Mouse (Mus musculus) CH12.LX (cell line): ENCODE data around the gene Iqch.

Experiments used
- CTCF ChIP-seq, 2 experiments: IDR thresholded peaks in 1 of 2; conservative IDR thresholded peaks in 1 of 2; 2 replicates each; pipeline ENCODE4 v1.5.1; 2011 to 2012; ENCODE audit warnings: low read depth in 2 of 2, low read length in 2 of 2, improper control_type of control experiment in 1 of 2, inconsistent platforms in 1 of 2, mild to moderate bottlenecking in 1 of 2, moderate library complexity in 1 of 2
- ELF1 ChIP-seq: IDR thresholded peaks from 2 replicates; pipeline ENCODE4 v1.6.1; 2014; ENCODE audit warnings: low read depth, mild to moderate bottlenecking, inconsistent platforms, low read length, improper control_type of control experiment
- MYC ChIP-seq: IDR thresholded peaks from 2 replicates; pipeline ENCODE4 v1.6.1; 2011; ENCODE audit warnings: low read depth, mild to moderate bottlenecking, improper control_type of control experiment, low read length
- POLR2A ChIP-seq: IDR thresholded peaks from 2 replicates; pipeline ENCODE4 v1.6.1; 2011; ENCODE audit warnings: low read depth, mild to moderate bottlenecking, improper control_type of control experiment, low read length
- TCF12 ChIP-seq: IDR thresholded peaks from 2 replicates; pipeline ENCODE4 v1.6.1; 2014; ENCODE audit warnings: low read depth, mild to moderate bottlenecking, inconsistent platforms, low read length, improper control_type of control experiment
- UBTF ChIP-seq: IDR thresholded peaks from 2 replicates; pipeline ENCODE4 v1.6.1; 2012; ENCODE audit warnings: low read depth, mild to moderate bottlenecking, inconsistent platforms, low read length, improper control_type of control experiment, moderate library complexity

DNA sequence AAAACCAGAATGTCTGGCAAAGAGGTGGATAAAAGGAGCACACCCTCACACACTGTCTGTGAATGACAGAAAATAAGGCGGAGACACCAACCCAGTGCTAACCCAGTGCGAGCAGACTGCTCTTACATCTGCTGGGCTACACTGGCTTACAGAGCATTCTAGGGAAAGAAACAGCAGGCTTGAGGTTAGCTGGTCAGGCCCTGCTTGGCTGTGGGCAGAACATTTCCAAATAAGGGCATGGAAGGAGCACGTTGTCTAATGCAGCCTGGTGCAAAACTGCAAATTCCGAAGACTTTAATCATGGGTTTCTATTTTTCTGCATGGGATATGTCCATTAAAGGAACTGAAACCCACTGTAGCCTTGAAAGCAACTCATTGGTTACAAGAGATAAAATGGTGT is 64.8 kb downstream of the Iqch start:
- TF ChIP-seq POLR2A (no peak), CTCF (conservative IDR thresholded peaks at IDR 0.05 in 1 of 2, IDR thresholded peaks at IDR 0.05 in 1 of 2; ENCODE audit: low read depth in 2 of 2, low read length in 2 of 2) (no peak), ELF1 (no peak), UBTF (no peak), MYC (no peak), TCF12 (no peak)
